Mouse (Mus musculus) thymus, postnatal 10 days (tissue): ENCODE measurements around the gene Msn.
"Not testable (repeated sequence)": the region's sequence is repeated elsewhere in the genome, so short reads cannot be mapped to it uniquely, and the experiment has no call there.

Experiments
- DNase-seq, 2 experiments: peaks; one replicate each; pipeline ENCODE4 v3.0.0; 2021; ENCODE audit warnings: low spot score in 2 of 2

Msn gene

GRCm38 (mm10) chrX:96144960-96145488 is 49.2 kb downstream of the Msn start:
- no peak for DNase-seq

DNA sequence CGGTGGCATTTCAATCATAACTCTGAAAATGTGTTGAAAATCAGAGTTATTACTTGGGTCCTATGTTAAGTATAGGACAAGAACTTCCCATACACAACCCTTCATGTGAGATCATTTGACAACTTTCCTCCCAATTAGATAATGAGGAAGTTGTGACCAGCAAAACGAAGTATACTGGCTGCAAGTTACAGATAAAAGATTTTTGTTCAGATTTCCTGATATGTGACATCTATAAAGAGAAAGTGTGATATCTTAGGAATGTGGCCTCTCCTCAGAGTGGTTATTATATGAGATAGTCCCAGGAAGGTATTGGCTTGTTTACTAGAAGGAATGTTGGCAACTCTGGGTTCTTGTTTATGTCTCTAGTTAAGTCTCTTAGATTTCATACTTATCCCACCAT is 52.4 kb downstream of the Msn start:
- DNase-seq = no peak

DNA sequence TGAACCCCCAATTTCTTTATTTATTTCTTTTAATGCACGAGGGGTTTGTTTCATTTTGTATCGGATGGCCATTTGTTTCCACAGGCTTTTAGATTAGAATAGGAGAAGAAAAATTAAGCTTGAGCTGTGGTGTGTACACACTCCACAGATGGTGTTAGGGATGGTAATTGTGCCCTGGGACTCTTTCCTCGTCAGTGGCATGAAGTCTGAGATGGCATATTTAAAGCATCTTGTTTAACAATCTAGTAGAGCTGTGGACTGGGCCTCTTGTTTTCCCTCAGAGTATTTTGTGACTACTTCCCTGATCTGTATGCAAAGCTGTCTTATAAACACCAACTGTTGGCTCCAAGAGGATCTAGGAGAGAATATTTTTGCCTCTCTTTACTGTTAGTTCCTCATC is 57.5 kb downstream of the Msn start:
- no peak for DNase-seq

DNA sequence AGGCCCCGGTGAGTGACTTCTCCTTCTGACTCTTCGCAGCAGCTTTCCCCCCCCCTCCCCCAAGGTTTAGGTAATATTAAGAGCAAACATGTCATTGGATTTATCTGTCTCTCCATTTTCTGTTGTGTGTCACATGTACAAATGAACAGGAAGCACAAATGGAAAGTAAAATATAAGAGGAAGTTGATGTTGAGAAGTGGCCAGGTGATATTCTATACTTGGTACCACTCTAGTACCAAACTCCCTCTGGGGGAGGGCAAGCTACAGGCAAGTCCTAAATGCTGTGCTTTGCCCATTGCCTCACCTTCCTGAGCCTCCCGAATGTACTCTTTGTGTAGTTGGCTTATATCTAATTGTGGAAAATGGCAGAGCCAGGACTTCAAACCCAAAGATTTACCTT is 62.1 kb downstream of the Msn start:
- DNase-seq = no peak

DNA sequence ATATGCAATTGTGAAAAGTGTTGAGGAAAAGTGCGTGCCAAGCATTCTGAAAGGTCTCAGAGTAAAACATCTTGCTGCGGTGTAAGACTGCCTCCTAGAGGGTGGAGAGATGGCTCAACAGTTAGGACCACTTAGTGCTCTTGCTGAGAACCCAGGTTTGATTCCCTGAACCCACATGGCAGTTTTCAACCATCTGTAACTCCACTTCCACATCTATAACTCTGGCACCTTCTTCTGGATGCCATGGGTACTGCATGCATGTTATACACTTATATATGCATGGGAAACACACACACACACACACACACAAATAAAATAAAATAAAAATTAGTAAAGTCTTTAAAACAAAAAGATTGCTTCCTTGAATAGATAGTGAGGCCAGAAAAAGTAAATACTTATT is 66.7 kb downstream of the Msn start:
- DNase-seq = peak in 1 of 2 experiments; percentile 23

DNA sequence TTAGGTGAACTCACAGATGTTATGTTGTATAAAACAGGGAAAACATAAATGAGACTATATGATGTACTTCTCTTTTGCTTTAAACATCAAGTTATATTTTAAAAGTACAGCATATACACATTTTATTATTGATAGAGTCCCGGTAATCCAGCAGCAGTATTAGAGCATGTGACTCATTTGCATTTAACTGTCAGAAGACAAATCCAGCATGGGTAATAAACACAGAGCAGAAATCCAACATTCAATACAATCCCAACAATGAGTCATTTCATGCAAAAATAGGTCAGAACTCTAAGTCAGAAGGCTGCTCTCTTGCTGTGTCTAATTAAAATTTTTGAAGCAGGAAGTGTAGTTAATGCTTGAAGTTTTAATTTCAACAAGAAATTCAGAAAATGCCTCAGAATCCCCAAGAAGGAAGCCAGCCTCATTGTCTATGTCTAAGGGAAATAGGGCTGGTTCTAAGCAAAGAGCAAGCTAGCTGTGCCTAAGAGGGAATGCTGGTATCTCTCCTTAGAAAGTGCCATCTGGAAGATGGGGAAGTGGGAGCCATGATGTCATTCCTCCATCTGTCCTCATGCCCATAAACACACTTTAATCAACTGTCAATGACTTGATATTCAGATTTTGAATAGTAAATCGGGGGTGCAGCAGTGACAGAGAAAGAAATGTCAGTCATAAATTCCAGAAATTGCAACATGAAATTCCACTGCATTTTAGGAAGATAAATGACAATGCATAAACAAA is 76.0 kb downstream of the Msn start:
- no peak for DNase-seq

- peak in 1 of 2 experiments; percentile 11 for DNase-seq
Observed at GRCm38 (mm10) chrX:96178437-96178836, 82.6 kb downstream of the Msn start.

- no peak for DNase-seq
Observed at GRCm38 (mm10) chrX:96184100-96184732, 88.4 kb downstream of the Msn start.

DNA sequence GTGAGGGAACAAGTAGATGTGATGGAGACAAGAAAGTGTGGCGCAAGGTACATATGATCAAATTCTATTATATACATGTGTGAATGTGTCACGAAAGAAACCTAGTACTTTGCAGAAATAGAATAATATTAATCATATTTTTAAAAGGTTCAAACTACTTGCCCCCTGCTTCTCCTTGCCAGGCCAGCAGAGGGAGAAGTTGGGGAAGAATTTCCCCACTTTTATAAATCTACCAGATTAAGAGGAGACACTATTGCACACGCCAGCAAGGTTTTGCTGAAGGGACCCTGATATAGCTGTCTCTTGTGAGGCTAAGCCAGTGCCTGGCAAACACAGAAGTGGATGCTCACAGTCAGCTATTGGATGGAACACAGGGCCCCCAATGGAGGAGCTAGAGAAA is 109.3 kb downstream of the Msn start:
- DNase-seq = not testable (repeated sequence)

DNA sequence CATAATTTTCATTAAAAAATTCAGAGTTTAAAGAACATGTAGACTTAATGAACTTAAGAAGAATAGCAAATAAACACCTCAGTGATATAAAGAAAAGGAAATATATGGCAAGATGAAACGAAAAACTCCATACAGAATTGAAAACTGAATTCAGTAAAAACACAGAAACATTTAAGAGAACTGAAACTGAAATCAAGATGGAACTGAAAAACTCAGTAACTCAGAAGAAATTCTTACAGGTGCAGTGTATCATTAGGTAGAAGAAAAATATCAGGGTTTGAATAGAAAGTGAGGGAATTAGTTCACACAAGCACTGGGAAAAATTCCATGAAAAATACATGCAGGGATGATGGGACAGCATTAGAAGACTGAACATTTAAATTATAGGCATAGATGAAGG is 111.0 kb downstream of the Msn start:
- no peak for DNase-seq

DNA sequence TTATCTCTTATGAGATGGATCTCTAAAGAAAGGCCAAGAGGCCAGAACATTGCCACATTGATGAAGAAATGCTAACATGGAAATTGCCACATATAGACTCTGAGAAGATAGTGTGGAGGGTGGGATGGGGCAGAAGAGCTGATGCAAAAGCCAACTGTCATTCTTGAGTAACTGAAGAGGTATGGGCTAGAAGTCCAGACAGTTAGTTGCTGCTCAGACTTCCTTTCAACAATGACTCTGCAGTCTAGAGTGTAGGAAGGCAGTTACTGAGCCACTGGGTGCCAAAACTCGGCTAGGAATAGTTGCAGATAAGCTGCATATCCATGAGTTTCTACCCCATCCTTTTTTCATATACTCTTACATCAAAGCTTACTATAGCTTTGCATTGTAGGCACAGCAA is 122.2 kb downstream of the Msn start:
- DNase-seq = no peak
